Mouse (Mus musculus): Measurements from ENCODE around the gene Gm20604. TPM values are rescaled to one million over a fixed set of nuclear protein-coding genes. Genes with fewer than 3 reads are reported as not detected.
A peak's percentile ranks its signal among the peaks of the same experiment; 100 is the strongest.

The Gm20604 gene
- 17.5 and 19.1 TPM in 2 replicates for polyA plus RNA-seq (2014; fragmentation: Nextera tagmentation; extraction: Ambion mirVana)

DNA sequence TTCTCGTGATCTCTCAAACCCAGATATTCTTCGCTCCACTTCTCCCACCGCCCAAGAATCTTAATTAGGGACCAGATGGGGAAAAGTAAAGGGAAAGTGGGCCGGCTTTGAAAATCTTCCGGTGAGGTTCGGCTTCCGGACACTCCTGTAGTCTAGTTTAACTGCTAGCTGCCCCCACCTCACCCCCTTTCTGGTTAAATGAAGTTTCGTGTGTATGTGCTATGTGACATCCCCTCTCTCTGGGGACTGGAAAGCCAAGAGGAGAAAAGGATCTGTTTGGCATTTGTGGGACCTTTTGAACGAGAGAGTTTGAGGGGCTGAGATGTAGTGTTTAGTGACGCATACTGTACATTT, at the start of gene Gm20604:
Gene Gm20604 (minus strand): TSS at position 270 of the 354 bp plus-strand sequence.
- DNase-seq (ENCODE audit: low spot score), result no peak

DNA sequence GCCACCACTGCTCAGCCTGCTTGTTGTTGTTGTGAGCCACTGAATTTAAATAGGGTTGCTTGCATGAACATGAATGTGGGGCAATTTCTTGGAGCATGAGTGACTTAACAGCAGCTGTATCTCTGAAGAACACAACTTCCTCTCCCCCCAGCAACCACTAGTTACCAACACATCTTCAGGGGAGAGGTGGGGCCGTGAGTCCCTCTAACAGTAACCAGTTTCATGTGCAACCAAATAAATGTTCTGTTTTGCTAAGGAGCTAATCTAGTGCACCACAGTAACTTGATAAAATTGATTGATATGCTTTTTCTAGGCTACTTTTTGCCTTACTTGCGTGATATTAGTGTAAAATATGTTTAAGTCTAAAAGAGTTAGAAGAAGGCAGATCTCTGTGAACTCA, 41.1 kb upstream of the Gm20604 start:
- peaks cover 2% of the 10 kb centered on the region; the same call in 1 of the 2 replicates for H3K36me3 ChIP-seq (ENCODE audit: control insufficient read depth, insufficient read depth, low read length)
- no peaks in the 10 kb centered on the region for H3K4me1 ChIP-seq (replicated peaks; ENCODE audit: control insufficient read depth, insufficient read depth, low read length)
- ATAC-seq (replicated peaks; ENCODE audit: low FRiP score) (peak; percentile 41; the same call in 1 of the 2 replicates), DNase-seq (ENCODE audit: low spot score) (no peak)
- 63% methylated on average over 2 of the region's 2 CpGs for WGBS
- H3K9ac ChIP-seq (ENCODE audit: low read depth, low read length), result no peak overlapping the region
- H3K27me3 ChIP-seq (replicated peaks; ENCODE audit: control insufficient read depth, insufficient read depth, low read length), result no peaks in the 10 kb centered on the region
- no peak overlapping the region for H3K27ac ChIP-seq (ENCODE audit: low read depth, low read length)
- H3K9me3 ChIP-seq (ENCODE audit: control insufficient read depth, low read length), result no peaks in the 10 kb centered on the region
- no peak overlapping the region for H3K4me2 ChIP-seq
- no peak overlapping the region for H3K4me3 ChIP-seq (ENCODE audit: low read depth, low read length)

More for the DNA sequence above, at the start of gene Gm20604:
- ATAC-seq (replicated peaks; ENCODE audit: low FRiP score), result no peak
- H3K36me3 ChIP-seq (ENCODE audit: control insufficient read depth, insufficient read depth, low read length), result no peaks in the 10 kb centered on the region; the same call in 1 of the 2 replicates
- peak within 1 kb of the TSS; percentile 82 for H3K4me2 ChIP-seq
- H3K27ac ChIP-seq (ENCODE audit: low read depth, low read length), result peak within 1 kb of the TSS; percentile 79
- WGBS, result 1% methylated on average over 10 of the region's 10 CpGs
- H3K4me3 ChIP-seq (ENCODE audit: low read depth, low read length), result peak within 1 kb of the TSS; percentile 84
- peaks cover 2% of the 10 kb centered on the region; the same call in 1 of the 2 replicates for H3K4me1 ChIP-seq (replicated peaks; ENCODE audit: control insufficient read depth, insufficient read depth, low read length)
- H3K9ac ChIP-seq (ENCODE audit: low read depth, low read length), result peak within 1 kb of the TSS; percentile 88
- no peaks in the 10 kb centered on the region for H3K27me3 ChIP-seq (replicated peaks; ENCODE audit: control insufficient read depth, insufficient read depth, low read length)
- H3K9me3 ChIP-seq (ENCODE audit: control insufficient read depth, low read length), result no peaks in the 10 kb centered on the region

DNA sequence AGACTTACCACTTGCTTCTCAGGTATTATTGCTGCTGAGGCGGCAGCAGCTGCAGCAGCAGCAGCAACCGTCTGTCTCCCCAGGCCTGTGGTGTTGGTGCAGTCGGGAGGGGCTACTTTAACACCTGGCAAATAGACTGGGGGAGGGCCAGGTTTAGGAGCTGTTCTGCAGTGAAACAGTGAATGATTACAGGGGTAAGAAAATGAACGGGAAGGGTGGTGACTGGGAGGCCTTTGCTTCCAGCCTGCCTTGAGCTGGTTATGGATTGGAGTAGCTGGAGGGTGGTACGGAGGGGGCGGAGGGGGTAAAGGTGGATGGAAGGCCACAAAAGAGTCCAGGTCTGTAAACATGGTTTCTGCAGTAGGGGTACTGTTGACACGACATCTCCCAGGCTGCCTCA, 29.5 kb upstream of the Gm20604 start:
- Histone ChIP-seq H3K9me3 (ENCODE audit: control insufficient read depth, low read length) (no peaks in the 10 kb centered on the region), H3K4me3 (ENCODE audit: low read depth, low read length) (no peak overlapping the region), H3K4me2 (no peak overlapping the region), H3K36me3 (ENCODE audit: control insufficient read depth, insufficient read depth, low read length) (peaks cover 26% of the 10 kb centered on the region), H3K27ac (ENCODE audit: low read depth, low read length) (no peak overlapping the region), H3K9ac (ENCODE audit: low read depth, low read length) (no peak overlapping the region), H3K27me3 (replicated peaks; ENCODE audit: control insufficient read depth, insufficient read depth, low read length) (no peaks in the 10 kb centered on the region), H3K4me1 (replicated peaks; ENCODE audit: control insufficient read depth, insufficient read depth, low read length) (no peaks in the 10 kb centered on the region)
- ATAC-seq (replicated peaks; ENCODE audit: low FRiP score) (peak; percentile 39; the same call in 1 of the 2 replicates), DNase-seq (ENCODE audit: low spot score) (no peak)
- WGBS, result 77% methylated on average over 7 of the region's 7 CpGs

DNA sequence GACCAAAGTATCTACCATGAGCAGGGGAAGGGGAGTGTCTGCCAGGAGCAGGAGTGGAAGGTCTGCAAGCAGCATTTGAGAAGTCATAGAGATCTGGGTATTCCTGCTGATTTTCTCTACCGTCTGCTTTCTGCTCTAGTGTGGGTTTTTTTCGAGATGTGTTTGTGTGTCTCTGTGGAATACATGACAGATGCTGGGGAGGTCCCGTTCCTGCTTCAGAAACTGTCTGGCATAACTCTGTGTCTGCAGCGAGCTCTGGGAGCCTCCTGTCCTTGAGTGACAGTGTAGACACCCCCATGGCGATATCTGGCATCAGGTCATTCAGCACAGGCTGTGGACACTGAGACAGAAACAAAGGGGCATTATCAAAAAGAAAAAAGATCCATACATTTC, 27.1 kb upstream of the Gm20604 start:
- Histone ChIP-seq H3K4me1 (replicated peaks; ENCODE audit: control insufficient read depth, insufficient read depth, low read length) (no peaks in the 10 kb centered on the region), H3K4me2 (no peak overlapping the region), H3K27ac (ENCODE audit: low read depth, low read length) (no peak overlapping the region), H3K9me3 (ENCODE audit: control insufficient read depth, low read length) (no peaks in the 10 kb centered on the region), H3K36me3 (ENCODE audit: control insufficient read depth, insufficient read depth, low read length) (peaks cover 20% of the 10 kb centered on the region), H3K4me3 (ENCODE audit: low read depth, low read length) (no peak overlapping the region), H3K9ac (ENCODE audit: low read depth, low read length) (no peak overlapping the region), H3K27me3 (replicated peaks; ENCODE audit: control insufficient read depth, insufficient read depth, low read length) (no peaks in the 10 kb centered on the region)
- no peak for DNase-seq (ENCODE audit: low spot score)
- WGBS, result 88% methylated on average over 5 of the region's 5 CpGs
- ATAC-seq (replicated peaks; ENCODE audit: low FRiP score), result no peak

DNA sequence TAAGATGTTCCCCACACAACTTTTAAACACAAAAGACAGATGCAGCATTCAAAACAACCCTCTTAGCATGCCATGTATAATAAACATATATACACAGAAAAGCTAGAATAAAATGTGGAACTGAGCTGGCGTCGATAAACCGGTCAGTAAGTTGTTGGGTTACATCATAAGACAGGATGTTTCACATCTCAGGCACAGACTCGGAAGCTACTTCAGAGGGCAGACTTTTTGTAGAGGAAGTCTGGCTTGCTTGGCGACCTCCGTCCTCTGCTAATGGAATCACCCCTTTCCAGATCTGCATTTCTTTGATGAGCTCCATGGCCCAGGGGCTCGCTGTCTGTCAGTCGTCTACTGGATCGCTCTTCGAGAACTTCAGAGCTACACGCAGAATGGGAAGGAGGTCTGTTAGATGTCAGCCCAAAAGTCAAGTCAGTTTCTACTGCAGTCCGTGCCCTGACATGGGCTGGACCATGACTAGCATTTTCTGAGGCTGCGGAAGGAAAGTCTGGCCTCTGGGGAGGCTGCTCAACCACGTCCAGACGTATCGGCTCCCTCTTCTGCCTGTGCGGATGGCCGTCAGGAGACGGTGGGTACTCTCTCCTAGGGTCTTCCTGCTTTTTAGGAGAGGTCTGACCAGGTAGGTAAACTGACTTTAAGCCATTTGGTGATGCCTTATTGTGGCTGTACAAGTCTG, 26.6 kb upstream of the Gm20604 start:
- ATAC-seq (replicated peaks; ENCODE audit: low FRiP score) (no peak), DNase-seq (ENCODE audit: low spot score) (no peak)
- Histone ChIP-seq H3K4me1 (replicated peaks; ENCODE audit: control insufficient read depth, insufficient read depth, low read length) (no peaks in the 10 kb centered on the region), H3K27me3 (replicated peaks; ENCODE audit: control insufficient read depth, insufficient read depth, low read length) (no peaks in the 10 kb centered on the region), H3K4me2 (no peak overlapping the region), H3K4me3 (ENCODE audit: low read depth, low read length) (no peak overlapping the region), H3K27ac (ENCODE audit: low read depth, low read length) (no peak overlapping the region), H3K36me3 (ENCODE audit: control insufficient read depth, insufficient read depth, low read length) (peaks cover 16% of the 10 kb centered on the region; the same call in 1 of the 2 replicates), H3K9ac (ENCODE audit: low read depth, low read length) (no peak overlapping the region), H3K9me3 (ENCODE audit: control insufficient read depth, low read length) (no peaks in the 10 kb centered on the region)
- WGBS, result 84% methylated on average over 19 of the region's 19 CpGs

DNA sequence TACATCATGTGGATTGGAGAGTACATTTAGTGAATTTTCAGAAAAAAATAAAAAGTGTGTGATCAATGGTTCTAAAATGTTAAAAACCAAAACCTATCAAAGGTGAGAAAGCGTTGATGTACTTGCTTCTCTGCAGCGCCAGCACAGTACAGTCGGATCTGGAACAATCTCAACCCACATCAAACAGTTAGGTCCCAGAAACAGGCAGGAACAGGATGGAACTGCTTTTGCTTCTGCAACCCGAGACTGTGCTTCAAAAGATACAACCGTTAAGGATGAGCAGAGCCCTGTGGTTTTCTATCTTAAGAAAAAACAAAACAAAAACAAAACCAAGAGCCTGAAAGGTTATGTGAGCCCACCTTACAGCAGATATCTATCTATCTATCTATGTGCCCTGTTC, 24.4 kb upstream of the Gm20604 start:
- no peak overlapping the region for H3K4me3 ChIP-seq (ENCODE audit: low read depth, low read length)
- H3K9me3 ChIP-seq (ENCODE audit: control insufficient read depth, low read length), result no peaks in the 10 kb centered on the region
- no peak overlapping the region for H3K27ac ChIP-seq (ENCODE audit: low read depth, low read length)
- H3K4me1 ChIP-seq (replicated peaks; ENCODE audit: control insufficient read depth, insufficient read depth, low read length), result no peaks in the 10 kb centered on the region
- H3K4me2 ChIP-seq, result no peak overlapping the region
- peaks cover 11% of the 10 kb centered on the region for H3K36me3 ChIP-seq (ENCODE audit: control insufficient read depth, insufficient read depth, low read length)
- WGBS, result 91% methylated on average over 5 of the region's 5 CpGs
- ATAC-seq (replicated peaks; ENCODE audit: low FRiP score) (no peak), DNase-seq (ENCODE audit: low spot score) (no peak)
- no peak overlapping the region for H3K9ac ChIP-seq (ENCODE audit: low read depth, low read length)
- no peaks in the 10 kb centered on the region for H3K27me3 ChIP-seq (replicated peaks; ENCODE audit: control insufficient read depth, insufficient read depth, low read length)

DNA sequence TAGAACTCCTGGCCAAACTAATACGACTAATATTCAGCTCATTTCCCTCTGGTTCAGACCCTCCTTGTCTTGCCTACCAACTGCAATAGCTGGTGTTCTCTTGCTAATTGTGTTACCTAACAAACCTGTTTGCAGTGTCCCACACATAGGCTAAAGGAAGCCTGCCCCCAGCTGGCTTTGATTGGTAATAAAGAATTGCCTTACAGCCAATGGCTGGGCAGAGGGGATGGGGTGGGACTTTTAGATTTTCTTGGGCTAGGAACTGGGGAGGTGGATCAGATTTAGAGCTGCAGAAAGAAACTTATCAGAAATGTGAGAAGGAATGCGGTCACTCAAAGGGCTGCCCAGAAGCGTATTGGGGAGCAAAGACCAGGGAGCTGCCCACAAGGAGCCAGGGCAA, 21.0 kb upstream of the Gm20604 start:
- peaks cover 13% of the 10 kb centered on the region for H3K36me3 ChIP-seq (ENCODE audit: control insufficient read depth, insufficient read depth, low read length)
- no peak overlapping the region for H3K4me2 ChIP-seq
- no peak for DNase-seq (ENCODE audit: low spot score)
- H3K27me3 ChIP-seq (replicated peaks; ENCODE audit: control insufficient read depth, insufficient read depth, low read length), result no peaks in the 10 kb centered on the region
- no peak overlapping the region for H3K27ac ChIP-seq (ENCODE audit: low read depth, low read length)
- H3K9me3 ChIP-seq (ENCODE audit: control insufficient read depth, low read length), result no peaks in the 10 kb centered on the region
- no peak overlapping the region for H3K9ac ChIP-seq (ENCODE audit: low read depth, low read length)
- H3K4me1 ChIP-seq (replicated peaks; ENCODE audit: control insufficient read depth, insufficient read depth, low read length), result no peaks in the 10 kb centered on the region
- ATAC-seq (replicated peaks; ENCODE audit: low FRiP score), result peak; percentile 68
- no peak overlapping the region for H3K4me3 ChIP-seq (ENCODE audit: low read depth, low read length)
- 31% methylated on average over 3 of the region's 3 CpGs for WGBS

DNA sequence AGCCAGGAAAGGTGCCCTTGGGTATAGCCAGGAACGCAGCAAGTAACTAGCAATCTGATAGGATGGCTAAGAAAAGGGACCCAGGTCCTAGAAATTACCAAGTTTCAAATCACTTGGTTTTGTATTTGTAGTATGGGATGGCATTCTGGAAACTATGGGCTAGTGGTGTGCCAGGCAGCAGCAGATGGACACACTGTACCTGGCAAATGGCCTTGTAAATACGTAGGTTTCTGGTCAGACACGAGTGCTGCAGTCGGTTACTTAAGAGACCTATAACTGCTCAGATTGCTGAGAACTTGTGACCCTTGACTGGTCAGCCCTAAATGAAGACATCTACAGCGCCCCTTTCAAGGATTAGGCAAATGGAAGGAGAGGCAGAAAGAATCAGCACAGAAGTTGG, 19.7 kb upstream of the Gm20604 start:
- no peaks in the 10 kb centered on the region for H3K9me3 ChIP-seq (ENCODE audit: control insufficient read depth, low read length)
- 84% methylated on average over 5 of the region's 5 CpGs for WGBS
- no peak overlapping the region for H3K4me2 ChIP-seq
- H3K4me1 ChIP-seq (replicated peaks; ENCODE audit: control insufficient read depth, insufficient read depth, low read length), result no peaks in the 10 kb centered on the region
- H3K4me3 ChIP-seq (ENCODE audit: low read depth, low read length), result no peak overlapping the region
- ATAC-seq (replicated peaks; ENCODE audit: low FRiP score) (no peak), DNase-seq (ENCODE audit: low spot score) (no peak)
- no peaks in the 10 kb centered on the region for H3K27me3 ChIP-seq (replicated peaks; ENCODE audit: control insufficient read depth, insufficient read depth, low read length)
- H3K36me3 ChIP-seq (ENCODE audit: control insufficient read depth, insufficient read depth, low read length), result peaks cover 15% of the 10 kb centered on the region
- H3K9ac ChIP-seq (ENCODE audit: low read depth, low read length), result no peak overlapping the region
- H3K27ac ChIP-seq (ENCODE audit: low read depth, low read length), result no peak overlapping the region

DNA sequence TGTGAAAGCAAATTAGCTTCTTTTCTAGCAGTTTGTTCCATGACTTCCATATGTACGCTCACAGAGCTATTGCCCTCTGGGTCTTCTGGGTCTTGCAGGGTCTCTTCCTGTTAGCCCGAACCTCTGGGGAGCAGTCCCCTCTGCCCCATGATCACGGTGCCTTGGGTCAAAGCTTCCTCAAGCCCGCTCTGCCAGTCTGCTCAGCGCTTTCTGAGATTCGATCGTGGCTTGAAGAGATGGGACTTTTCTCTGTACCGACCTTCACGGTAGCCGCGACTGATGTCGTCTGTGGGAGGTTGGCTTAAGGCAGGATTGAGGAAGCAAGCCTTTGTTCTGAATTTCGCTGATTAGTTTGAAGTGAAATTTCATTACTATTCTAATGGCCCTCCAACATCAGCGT, 17.6 kb upstream of the Gm20604 start:
- DNase-seq (ENCODE audit: low spot score), result no peak
- ATAC-seq (replicated peaks; ENCODE audit: low FRiP score), result no peak
- H3K9me3 ChIP-seq (ENCODE audit: control insufficient read depth, low read length), result no peaks in the 10 kb centered on the region
- no peaks in the 10 kb centered on the region for H3K27me3 ChIP-seq (replicated peaks; ENCODE audit: control insufficient read depth, insufficient read depth, low read length)
- no peaks in the 10 kb centered on the region for H3K4me1 ChIP-seq (replicated peaks; ENCODE audit: control insufficient read depth, insufficient read depth, low read length)
- H3K4me2 ChIP-seq, result no peak overlapping the region
- H3K27ac ChIP-seq (ENCODE audit: low read depth, low read length), result no peak overlapping the region
- H3K9ac ChIP-seq (ENCODE audit: low read depth, low read length), result no peak overlapping the region
- H3K36me3 ChIP-seq (ENCODE audit: control insufficient read depth, insufficient read depth, low read length), result peaks cover 32% of the 10 kb centered on the region
- H3K4me3 ChIP-seq (ENCODE audit: low read depth, low read length), result no peak overlapping the region
- WGBS, result 92% methylated on average over 14 of the region's 14 CpGs

Measured in liver, embryonic 11.5 days (tissue).